Mouse (Mus musculus): Measurements from ENCODE around the gene Fxyd2.

Gene Fxyd2

DNA sequence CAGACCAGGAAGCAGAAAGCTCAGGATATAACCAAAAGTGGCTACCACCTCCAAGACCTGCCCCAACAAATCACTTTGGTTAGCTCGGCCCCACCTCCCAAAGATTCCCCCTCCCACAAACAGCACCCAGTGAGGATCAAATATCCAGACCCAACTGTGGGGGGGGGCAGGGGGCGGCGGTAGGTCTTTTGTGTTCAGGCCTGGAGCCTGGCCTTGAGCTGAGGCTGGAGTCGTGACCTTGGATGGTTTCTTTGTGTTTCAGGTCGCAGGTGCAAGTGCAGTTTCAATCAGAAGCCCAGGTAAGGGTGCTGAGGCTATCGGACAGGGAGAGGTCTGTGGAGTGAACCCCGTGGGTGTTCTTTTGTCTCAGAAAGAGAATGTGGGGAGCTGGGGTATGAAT is 8.2 kb upstream of the Fxyd2 start:
- DNase-seq (ENCODE audit: low spot score) = no peak

DNA sequence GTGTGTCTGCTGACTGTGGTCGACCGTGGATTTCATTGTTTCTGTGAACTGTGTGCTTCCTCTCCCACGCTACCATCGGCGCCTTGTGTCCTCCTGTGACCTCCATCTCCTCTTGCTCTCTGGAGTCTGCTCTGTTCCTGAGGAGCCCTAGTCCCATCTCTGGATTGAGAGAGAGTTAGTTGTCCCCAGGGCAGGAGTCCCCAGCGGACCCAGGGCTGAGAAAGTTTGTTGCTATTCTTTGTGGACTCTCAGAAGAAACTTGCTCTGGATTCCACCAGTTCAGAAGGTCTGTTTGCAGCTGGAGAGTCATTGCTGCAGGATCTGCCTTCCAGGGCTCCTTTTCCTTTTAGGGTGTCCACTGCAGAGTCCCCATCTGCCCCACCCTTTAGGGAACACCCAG is 4.3 kb upstream of the Fxyd2 start:
- no peak for DNase-seq (ENCODE audit: low spot score)

DNA sequence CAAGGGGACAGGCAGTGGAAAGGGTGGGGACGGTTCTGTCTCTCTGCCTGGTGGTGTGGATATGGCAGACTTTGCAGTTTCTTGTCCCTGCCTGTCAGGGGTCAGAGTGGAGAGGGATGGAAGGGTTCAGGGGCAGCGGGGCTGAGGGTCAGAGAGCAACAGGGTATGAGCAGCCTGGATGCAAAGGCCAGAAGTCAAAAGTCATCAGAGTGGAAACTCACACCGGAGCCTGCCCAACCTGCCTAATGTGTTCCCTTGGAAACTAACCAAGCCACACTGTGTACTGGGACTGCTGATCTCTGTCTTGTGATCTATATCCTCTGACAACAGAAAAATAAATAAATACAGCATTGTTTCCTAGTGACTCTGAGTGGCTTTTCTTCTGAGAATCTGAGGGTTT is 3.7 kb upstream of the Fxyd2 start:
- no peak for DNase-seq (ENCODE audit: low spot score)

DNA sequence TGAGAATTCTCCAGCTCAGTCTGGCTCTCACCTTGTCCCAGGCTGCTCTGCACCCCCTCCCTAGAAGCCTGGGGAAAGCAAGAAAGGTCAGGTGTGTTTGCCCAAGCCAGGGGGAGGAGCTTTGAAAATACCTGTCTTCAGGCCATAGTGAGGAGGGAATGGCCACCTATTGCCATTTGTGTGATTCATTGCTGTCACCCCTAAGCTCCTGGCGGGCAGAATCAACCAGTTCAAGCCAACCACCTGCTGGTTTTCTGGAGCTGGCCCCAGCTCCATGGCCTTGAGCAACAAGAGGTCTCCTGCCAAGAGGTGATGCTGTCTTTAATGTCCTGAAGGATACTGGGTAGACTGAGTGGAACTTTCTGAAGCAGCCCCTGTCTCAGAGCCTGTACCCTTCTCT is 1.1 kb upstream of the Fxyd2 start:
- DNase-seq (ENCODE audit: low spot score) = no peak

DNA sequence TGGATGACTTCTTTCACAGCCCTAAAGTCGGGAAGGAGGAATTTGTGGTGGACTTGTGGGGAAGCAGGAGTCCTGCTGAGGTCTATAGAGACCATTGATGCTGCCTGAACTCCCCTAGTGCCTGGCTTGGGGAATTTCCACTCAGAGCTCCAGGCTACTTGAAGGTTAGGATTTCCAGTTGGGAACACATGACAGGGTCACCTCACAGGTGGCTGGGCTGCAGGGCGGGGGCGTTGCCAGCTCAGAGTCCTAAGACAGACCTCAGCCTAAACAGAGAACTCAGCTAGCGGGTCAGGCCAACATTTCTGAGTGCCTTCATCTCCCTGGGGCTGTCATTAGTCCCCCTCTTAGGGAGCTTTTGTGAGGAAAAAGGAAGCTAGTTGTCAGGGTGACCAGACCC is 2.4 kb downstream of the Fxyd2 start:
- no peak for DNase-seq (ENCODE audit: low spot score)

DNA sequence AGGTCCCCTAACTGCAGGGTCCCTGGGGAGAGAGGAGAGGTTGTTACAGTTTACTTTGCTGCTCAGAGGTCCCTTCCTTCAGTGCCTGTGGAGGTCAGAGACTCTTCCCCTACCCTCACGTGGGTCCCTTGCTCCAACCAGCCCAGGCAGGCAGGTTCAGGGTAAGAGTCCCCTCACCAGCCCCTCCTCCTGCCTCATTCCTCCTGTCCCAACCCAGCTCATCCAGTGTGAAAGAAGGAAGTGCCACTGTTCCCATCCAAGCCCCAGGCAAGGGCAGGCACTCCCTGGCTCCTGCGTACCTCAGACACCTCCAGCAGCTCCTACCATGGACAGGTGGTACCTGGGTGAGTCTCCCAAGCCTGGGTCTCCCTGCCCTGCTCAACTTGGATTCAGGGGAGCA is 3.5 kb downstream of the Fxyd2 start:
- DNase-seq (ENCODE audit: low spot score) = no peak

DNA sequence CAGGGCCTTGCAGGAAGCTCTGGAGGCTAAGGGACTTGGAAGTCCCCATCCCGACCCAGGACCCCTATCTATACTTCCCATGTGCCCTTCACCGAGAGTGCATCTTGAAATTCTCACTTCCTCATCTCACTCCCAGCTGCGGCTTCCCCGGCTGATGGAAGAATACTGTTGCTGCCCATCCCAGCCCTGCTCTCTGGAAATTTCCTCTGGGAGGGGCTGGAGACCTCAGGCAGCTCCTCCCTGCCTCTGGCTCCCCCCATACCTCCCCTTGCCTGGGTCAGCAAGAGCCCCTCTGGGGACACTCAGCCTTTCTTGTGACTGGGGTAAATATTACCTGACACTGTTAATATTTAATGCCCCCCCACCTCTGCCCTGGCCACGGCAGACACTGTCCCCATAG is 6.2 kb downstream of the Fxyd2 start:
- DNase-seq (ENCODE audit: low spot score) = no peak

DNA sequence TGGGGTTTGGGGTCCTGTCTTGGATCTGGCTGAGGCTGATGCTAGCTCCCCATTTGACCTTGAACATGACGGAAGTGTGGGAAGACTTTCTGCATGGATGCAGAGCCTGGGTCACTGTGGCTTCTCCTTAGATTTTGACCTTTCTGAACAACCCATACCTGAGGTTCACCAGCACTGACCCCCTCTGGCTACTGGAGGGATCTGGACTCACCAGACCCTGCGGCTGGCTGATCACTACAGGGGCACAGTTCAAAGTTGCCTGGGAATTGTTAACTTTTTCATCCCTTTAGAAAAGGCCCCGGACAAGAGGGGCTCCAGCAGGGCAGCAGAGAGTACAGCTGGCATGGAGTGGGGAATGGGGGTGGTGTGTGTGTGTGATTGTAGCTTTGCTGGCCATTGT is 7.3 kb downstream of the Fxyd2 start:
- no peak for DNase-seq (ENCODE audit: low spot score)

DNA sequence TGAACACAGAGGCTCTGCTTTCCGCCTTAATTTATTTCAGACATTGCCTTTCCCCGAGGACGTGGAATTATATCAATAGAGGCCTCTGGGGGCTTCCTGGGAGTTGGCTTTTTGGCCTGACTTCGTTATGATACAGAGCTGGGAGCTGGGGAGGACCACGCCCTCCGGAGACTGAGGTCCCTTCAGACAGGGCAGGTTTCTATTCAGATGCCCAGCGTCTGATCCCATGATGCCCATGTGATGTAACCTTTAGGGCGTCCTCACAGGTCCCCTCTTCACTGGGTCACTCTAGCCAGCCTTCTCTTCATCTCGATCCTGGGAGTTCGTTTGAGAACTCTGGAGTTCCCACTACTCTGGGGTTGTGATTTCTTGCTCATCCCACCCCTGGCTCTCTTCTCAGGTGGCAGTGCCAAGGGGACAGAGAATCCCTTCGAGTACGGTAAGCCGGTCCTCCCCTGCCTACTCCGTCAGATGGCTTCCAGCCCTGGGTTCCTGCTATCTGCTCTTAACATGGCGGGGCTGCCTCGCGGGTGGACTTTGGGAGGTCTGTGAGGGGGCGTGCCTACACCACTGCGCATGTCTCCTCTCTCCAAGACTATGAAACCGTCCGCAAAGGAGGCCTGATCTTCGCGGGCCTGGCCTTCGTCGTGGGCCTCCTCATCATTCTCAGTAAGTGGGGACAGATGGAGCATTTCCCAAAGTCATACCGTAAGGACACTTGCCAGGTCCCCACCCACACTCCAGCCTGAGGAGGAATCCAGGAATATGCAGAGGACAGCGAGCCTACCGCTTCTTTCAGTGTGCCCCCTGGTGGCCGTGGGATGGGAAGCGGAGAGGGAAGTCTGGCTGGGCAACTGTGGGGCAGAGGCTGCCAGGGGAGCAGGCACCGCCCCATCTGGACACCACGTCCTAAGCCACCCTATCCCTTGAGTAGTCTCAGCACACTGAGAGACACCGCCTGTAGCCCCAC is 8.5 kb downstream of the Fxyd2 start:
- DNase-seq (ENCODE audit: low spot score) = peak; percentile 81

DNA sequence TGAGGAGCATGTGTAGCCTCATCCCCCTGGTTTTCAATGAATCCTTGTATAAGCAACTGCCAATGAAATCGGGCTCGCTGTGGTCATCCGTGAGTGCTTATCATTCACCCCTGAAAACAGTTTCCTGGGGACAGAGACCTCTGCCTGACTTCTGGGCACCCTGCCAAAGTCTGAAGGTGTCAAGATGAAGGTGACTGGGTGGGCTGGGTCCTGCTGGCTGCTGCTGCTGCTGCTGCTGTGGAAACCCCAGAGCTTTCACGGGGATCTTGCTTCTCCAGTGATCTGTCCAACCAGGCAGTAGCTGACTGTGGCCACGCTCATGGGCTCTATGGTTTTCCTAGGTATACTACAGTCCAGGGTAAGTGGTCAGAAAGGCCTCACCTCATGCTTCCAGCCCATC is 10.7 kb downstream of the Fxyd2 start:
- DNase-seq (ENCODE audit: low spot score) = no peak

DNA sequence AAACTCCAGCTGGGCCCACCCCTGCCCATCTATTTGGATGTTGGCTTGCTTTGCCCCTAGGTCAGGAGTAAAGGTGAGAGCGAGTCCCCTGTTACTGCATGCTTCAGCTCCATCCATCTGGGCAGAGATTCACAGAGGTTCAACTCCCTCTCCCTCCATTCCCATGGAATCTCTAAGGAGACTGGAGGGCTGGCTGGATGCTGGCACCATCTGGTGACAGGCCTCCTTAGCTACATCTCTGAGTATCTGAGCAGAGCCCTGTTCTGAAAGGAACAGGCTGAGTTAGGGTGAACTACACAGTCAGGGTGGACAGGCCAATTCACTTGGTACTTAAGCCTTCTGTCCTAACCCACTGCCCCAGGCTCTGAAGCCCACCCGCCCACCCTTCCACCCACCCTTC is 11.1 kb downstream of the Fxyd2 start:
- DNase-seq (ENCODE audit: low spot score) = no peak

DNA sequence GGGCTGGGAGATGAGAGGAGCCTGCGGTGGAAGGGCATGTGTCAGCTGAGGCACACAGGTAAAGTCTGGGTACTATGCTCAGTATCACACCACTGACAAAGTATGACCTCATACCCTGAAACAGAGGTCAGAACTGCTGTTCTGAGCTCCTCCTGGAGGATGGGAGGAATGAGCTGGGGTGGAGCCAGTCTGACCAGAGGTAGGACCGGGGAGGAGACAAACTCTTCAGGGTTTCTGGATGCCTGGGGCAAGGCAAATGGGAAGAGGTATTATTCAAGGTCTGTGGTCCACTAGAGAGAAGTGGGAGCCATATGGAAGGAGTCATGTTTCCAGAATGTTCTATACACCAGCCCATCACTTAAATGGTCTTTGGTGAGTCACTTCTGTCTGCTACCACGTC is 11.6 kb downstream of the Fxyd2 start:
- no peak for DNase-seq (ENCODE audit: low spot score)

DNA sequence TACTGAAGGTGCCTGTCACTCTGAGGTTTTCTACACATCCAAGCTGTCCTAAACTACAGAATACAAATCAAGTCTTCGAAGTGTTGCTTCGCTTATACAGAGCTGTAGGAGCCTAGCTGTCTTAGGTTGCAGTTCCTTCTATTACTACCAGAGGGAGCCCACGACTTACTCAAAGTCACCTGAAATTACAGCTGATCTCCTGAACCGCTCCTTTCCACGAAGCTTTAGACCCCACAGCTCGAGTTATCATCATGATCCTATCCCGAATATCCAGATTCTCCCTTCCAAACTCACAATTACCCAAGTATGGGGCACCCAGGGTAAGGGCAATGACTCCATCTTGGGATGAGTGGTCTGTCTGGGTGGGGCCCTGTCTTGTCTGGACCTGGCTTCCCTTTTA is 12.3 kb downstream of the Fxyd2 start:
- peak; percentile 68 for DNase-seq (ENCODE audit: low spot score)

DNA sequence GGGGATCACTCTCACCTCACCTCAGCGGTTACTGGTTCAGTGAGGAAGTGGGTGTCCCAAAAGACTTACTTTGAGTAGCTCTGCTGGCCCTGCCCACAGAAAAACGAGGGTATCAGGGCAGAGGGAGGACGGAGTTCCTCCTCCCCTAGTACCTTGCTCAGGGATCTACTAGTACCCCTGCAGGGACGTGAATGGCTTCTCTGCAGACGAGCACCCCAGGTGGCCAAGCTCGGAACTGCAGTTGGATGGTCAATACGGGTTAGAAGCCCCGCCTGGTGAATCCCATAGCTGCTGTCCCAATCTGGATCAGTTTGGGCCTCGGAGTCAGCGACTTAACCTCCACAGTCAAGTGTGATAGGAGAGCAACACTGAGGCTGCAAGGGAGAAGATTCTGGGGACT is 12.8 kb downstream of the Fxyd2 start:
- DNase-seq (ENCODE audit: low spot score) = peak; percentile 92

DNA sequence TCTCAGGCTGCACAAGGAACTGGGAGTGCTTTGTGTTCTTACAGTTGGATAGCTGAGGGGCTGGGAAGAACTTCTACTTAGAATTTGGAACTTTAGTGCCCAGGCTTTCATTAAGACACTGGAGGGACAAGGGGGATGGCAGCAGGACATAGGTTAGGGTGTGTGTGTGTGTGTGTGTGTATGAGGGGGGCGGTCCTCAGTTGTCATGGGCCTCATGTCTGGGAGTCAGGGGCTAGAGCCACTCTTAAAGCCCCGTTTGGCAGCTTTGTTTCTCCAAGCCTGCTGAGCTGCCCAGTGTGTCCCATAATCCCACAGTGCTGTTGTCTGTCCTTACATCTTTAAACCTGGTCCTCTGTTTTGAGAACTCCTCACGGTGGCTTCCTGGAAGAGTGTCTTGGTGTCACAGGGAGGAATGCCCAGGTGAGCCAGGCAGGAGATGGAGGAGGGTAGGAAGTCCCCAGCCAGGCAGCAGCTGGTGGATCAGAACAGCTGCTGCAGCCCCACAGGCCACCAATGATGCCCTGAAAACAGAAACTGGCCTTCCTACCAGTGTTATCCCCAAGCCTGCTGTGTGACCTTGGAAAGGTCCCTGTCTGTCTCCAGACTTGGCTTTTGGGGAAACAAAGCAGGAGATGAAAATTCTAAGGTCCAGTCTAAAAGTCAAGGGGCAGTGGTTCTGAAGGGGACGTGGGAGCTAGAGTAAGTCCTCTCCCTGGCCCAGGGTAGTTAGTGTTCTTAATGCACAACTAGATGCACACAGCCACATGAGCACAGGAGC is 13.4 kb downstream of the Fxyd2 start:
- DNase-seq (ENCODE audit: low spot score) = no peak

DNA sequence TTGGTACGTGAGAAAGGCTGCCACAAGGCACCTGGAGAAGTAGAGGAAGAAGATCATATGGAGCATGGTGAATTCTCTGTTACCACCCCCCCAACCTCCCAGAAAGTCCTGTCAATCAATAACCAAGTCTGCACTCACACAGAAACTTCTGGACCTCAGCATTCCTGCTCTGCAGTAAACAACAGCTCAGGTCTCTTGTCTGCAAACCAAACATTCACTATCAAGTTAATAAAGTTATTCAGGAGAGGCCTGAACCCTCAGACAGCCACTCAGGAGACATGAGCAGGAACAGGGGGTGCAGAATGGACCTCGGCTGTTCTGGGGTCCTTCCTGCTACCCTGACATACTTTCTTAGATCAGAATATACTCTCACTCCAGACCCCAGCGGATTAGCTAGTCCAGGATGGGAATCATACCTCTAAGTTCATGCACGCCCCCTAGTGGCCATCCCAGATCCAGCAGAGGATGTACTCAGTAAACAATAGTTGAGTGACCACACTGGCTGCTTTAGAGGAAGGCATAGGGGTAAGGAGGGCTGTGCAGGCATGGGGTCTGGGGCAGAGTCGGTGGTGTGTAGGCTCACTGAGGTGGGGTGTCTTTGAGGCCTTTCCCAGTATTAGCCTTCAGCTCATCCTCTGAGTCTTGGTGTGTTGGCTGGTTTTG is 14.1 kb downstream of the Fxyd2 start:
- peak; percentile 55 for DNase-seq (ENCODE audit: low spot score)

DNA sequence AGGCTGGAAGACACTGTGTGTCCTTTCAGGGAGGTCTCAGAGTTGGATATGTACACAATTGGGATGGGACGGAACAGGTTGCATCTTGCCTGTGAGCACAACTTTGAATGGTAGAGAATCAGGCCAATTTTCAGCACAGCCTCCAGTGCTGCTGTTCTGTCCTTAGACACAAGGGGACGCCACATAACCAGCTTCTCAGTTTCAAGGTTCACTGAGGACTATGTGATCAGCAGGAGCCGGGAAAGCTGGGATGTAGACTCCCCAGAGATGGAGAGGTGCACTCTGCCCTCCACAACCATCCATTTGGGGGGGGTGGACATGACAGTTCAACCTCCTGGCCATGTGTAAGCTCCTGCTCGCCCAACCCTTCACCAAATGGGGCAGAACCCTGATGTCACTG is 16.4 kb downstream of the Fxyd2 start:
- DNase-seq (ENCODE audit: low spot score) = peak; percentile 84

DNA sequence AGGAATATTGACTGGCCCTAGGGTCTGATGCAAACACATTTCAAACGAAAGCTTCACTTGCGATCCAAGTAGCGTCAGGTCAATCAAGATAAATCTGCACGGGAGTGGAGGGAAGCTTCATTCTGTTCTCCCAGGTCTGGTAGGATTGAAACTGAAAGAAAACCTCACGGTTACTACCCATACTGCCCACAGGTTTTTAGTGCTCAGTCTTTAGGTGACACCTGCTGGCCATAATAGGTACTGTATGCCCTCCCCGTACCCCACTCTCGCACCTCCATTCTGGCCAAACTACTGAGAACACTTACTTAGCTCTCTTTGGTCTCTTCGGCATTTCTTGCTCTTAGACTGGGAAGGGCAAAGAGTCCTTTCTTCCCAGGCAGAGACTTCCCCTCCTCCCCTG is 17.8 kb downstream of the Fxyd2 start:
- DNase-seq (ENCODE audit: low spot score) = peak; percentile 60

DNA sequence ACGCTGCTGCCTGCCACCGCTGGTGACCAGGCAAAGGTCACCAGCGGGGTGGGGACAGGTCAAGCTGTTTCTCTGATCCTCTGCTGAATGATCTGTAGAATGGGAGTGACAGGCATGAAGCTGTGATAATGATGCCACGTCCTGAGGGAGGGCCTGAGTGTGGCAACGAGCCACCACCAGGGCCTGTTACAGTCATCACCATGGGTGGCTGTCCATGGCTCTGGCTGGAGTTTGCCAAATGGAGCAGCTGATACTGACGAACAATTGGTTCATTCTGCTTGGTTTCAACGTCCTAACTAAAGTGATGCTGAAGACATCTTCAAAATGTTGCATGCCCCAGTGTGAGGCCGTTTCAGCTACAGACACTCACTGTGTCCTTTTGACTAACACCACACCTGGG is 18.8 kb downstream of the Fxyd2 start:
- DNase-seq (ENCODE audit: low spot score) = peak; percentile 59

DNA sequence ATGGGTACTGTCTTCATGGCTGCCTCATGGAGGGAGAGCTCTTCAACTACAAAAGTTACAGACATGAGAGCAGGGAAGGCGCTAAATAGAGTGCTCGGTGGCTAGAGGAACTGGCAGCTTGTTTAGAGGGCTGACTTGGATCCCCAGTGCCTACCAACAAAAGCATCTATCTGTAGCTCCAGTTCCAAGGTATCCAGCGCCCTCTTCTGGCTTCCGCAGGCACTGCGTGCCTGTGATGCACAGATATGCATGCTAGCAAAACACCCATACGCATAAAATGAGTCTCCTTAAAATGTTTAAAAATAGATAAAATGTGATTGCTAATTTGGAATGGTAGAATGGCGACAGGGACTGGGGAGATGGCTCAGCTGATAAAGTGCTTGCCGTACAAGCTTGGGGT is 21.7 kb downstream of the Fxyd2 start:
- DNase-seq (ENCODE audit: low spot score) = peak; percentile 60

DNA sequence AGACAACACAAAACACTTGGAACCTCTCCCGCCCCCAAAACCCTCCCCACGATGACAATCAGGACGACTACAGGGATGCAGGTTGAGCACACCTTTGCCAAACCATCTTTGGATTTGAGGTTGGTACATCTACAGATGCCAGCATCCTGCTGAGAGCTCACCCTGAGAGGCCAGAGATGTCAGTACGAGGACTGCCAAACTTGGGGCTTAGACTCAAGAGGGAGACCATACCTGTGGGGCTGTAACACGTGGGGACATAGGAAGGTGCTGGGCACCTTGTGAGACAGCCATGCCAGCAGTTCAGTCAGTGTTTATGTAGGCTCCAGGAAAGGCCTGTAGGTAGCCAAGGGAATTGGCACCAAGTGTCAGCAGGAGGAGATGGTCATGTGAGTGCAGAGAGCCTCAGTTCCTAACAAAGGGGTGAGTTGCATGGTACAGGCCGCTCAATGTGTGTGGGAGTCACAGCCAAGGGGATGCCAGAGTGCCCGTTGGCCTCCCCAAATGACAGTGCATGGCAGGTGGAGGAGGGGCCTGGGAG is 23.4 kb downstream of the Fxyd2 start:
- DNase-seq (ENCODE audit: low spot score) = no peak

DNA sequence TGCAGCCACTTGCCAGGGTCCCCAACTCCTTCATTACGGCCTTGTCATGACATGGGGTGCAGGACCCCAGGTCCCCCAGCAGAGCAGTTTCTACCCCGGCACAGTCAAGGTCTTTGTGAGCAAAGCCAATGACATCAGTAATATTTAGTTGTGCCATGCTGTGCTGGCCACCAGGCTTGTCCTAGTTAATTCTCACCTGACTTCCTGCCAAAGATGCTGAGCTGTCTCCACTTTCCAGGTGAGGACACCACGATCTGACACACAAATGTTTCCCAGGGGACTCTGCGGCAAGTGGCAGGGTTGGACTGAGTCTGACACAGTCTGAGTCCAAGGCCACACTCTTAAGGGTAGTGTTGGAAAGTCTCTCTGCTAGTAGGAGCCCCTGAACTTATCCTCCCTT is 27.0 kb downstream of the Fxyd2 start, which contains the start of gene Dscaml1:
TSS of gene Dscaml1 (plus strand) at position 173 of the 400 bp plus-strand sequence.
- DNase-seq (ENCODE audit: low spot score) = no peak
